Mouse (Mus musculus): Measurements from ENCODE around the gene Prmt9.

GRCm38 (mm10) chr8:77520601-77521000 lies 28.6 kb upstream of the Prmt9 start:
- TF ChIP-seq EP300 (IDR thresholded peaks at IDR 0.05) = no peak
- no peak for TF ChIP-seq CTCF (IDR thresholded peaks at IDR 0.05)
